In the genomic region with DNA sequence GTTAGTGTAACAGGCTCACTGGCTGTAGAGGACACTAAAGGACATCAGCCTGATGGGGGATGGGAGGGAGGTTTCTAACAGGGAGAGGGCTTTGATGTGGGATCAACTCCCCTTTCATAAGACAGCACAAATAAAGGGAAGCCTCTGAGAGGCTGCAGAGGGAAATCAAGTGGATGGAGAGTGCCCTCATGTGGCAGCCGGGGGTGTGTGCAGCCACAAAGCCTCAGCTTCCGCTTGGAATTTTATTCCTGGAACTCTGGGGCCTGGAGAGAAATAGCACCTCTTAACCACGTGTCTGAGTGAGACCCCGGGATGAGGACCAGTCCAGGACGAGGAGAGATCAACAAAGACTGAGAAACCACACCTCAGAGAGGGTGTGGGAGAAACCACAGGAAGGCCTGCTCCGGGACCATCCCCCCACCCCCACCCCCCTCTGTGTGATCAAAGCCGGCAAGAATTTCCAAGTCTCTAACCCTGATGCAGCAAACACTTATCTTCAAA, we compare ENCODE assay signal across 1 mouse cellular context.
TF ChIP-seq lines count a peak whose summit lies in the region.

No protein-coding gene starts in this region.

TF ChIP-seq in CH12.LX, 34 proteins besides CTCF, POLR2A, EP300 and RAD21 (continued from another document):
- peak; percentile 28; the same call in 1 of the 2 replicates for TF ChIP-seq CHD2 (IDR thresholded peaks at IDR 0.05; ENCODE audit: low read length)
- no peak for TF ChIP-seq JUND (conservative IDR thresholded peaks at IDR 0.05; ENCODE audit: low read depth, low read length)
